Mouse (Mus musculus) adrenal gland, postnatal 14 days (tissue): ENCODE results near the gene Uck2. TPM values are rescaled to one million over a fixed set of nuclear protein-coding genes. Genes with fewer than 3 reads are reported as not detected.

Source experiments
- DNase-seq: peaks from one replicate; pipeline ENCODE4 v3.0.0; 2021; ENCODE audit warnings: mixed read lengths
- total RNA-seq: library from RNA; stranded (reverse); gene quantifications from 2 replicates; pipeline ENCODE4 v1.2.3, GENCODE M21; 2021

Gene Uck2
- total RNA-seq, 1 experiment from 2014 or later, result 65.8 TPM

- peak; percentile 79 for DNase-seq
These were observed 773 bp downstream of the Uck2 start for GRCm38 (mm10) chr1:167284258-167284836.

GRCm38 (mm10) chr1:167283441-167284257 is 1.5 kb downstream of the Uck2 start:
- DNase-seq, result peak; percentile 76

- no peak for DNase-seq
These were observed 2.4 kb downstream of the Uck2 start for GRCm38 (mm10) chr1:167282768-167283167.

- no peak for DNase-seq
These were observed 3.0 kb downstream of the Uck2 start for GRCm38 (mm10) chr1:167282112-167282511.

- no peak for DNase-seq
These were observed 5.1 kb downstream of the Uck2 start for GRCm38 (mm10) chr1:167280061-167280460.

GRCm38 (mm10) chr1:167279160-167279715 is 5.9 kb downstream of the Uck2 start:
- no peak for DNase-seq

GRCm38 (mm10) chr1:167278395-167278794 is 6.7 kb downstream of the Uck2 start:
- DNase-seq, result no peak

GRCm38 (mm10) chr1:167274646-167275390 is 10.3 kb downstream of the Uck2 start:
- no peak for DNase-seq

- no peak for DNase-seq
These were observed 11.5 kb downstream of the Uck2 start for GRCm38 (mm10) chr1:167273380-167274163.

GRCm38 (mm10) chr1:167271841-167272240 is 13.3 kb downstream of the Uck2 start:
- DNase-seq, result no peak

GRCm38 (mm10) chr1:167271304-167271703 is 13.8 kb downstream of the Uck2 start:
- no peak for DNase-seq

- DNase-seq, result no peak
These were observed 14.6 kb downstream of the Uck2 start for GRCm38 (mm10) chr1:167270342-167271111.

- peak; percentile 83 for DNase-seq
These were observed 15.3 kb downstream of the Uck2 start for GRCm38 (mm10) chr1:167269856-167270270.

- no peak for DNase-seq
These were observed 15.7 kb downstream of the Uck2 start for GRCm38 (mm10) chr1:167269350-167269811.

- DNase-seq, result no peak
These were observed 16.6 kb downstream of the Uck2 start for GRCm38 (mm10) chr1:167268360-167269063.

GRCm38 (mm10) chr1:167266720-167267119 is 18.4 kb downstream of the Uck2 start:
- DNase-seq, result no peak

- no peak for DNase-seq
These were observed 19.8 kb downstream of the Uck2 start for GRCm38 (mm10) chr1:167265366-167265765.

- peak; percentile 28 for DNase-seq
These were observed 22.6 kb downstream of the Uck2 start for GRCm38 (mm10) chr1:167262489-167263041.

- no peak for DNase-seq
These were observed 23.4 kb downstream of the Uck2 start for GRCm38 (mm10) chr1:167261750-167262149.

GRCm38 (mm10) chr1:167259702-167260101 is 25.4 kb downstream of the Uck2 start:
- no peak for DNase-seq
